Mouse (Mus musculus): ENCODE data around the gene Emc7.

DNA sequence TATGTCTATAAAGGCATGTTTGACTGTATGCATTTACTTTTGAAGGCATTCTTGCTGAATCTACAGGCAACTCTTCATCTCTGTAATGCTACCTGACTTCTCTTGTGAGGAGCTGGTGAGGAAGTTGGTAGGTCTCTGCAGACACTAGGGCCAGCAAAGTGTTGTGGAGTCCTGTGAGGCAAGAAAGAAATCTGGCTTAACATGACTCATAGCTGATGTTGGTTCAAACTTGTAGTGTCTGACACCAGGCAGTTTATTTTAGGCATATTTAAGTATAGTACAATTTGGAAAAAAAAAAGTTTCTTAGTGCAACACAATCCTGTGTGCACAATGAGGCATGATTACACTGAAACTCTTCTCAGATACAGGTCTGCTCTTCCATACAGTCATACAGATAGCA is 14.7 kb downstream of the Emc7 start:
- TF ChIP-seq CTCF (IDR thresholded peaks at IDR 0.05; ENCODE audit: extremely low read depth, insufficient read length, insufficient replicate concordance, low read depth, low read length) (no peak), POLR2A (IDR thresholded peaks at IDR 0.05; ENCODE audit: low read depth, low read length) (no peak)
